Mouse (Mus musculus): Measurements from ENCODE around the gene Mllt3.

Mllt3 gene

DNA sequence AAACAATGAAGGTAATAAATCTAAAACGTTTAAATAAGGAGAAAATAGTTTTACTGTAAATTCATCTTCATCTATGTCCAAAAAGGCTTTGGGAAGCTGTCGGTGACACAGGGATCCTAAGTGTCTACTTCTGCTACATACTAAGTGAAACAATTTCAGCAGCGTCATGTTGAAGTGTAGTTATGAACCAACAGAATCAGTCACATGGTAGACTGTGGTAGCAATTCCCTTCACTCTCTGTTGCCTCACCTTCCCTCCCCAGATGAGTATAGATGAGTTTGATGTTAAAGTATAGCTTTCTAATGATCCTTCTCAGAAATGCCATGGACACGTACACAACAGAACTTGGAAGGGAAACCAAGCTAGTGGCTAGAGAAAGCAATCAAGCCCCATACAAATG is 79.9 kb downstream of the Mllt3 start:
- DNase-seq (ENCODE audit: low spot score in 2 of 2), result no peak

- no peak for DNase-seq (ENCODE audit: low spot score in 2 of 2)
These were observed 83.7 kb downstream of the Mllt3 start for GRCm38 (mm10) chr4:87949451-87949850.

GRCm38 (mm10) chr4:87944320-87944719 is 88.8 kb downstream of the Mllt3 start:
- DNase-seq (ENCODE audit: low spot score in 2 of 2), result no peak

- no peak for DNase-seq (ENCODE audit: low spot score in 2 of 2)
These were observed 90.2 kb downstream of the Mllt3 start for GRCm38 (mm10) chr4:87942921-87943403.

DNA sequence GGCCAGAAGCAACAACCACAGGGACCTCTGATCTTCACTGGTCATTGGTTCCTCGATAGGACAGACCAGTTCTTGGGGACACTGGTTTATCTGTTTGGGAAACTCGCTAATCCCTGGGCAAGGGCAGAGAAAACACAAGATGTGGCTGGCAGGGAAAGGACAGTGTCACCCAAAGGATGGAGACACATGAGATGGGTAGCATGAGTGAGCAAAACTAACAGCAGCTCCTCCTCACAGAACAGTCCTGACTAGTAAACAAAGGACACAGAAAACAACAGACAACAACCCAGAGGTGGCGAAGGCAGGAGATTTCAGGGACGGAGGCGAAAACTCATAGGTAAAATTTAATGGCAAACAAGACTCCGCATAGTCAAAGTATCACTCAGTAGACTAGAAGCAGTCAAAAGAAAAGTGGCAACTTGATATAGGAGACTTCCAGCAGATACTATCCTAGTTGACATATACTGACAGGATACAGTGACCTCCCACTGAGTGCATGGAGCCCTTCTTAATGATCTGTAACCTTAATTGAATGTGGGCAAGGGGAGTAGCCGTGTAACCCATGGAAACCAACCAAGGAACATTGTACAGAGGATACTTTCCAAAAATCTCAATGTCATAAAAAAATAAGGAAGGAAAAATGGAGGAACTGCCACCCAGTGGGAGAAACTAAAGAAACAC is 93.5 kb downstream of the Mllt3 start:
- DNase-seq (ENCODE audit: low spot score in 2 of 2), result no peak

DNA sequence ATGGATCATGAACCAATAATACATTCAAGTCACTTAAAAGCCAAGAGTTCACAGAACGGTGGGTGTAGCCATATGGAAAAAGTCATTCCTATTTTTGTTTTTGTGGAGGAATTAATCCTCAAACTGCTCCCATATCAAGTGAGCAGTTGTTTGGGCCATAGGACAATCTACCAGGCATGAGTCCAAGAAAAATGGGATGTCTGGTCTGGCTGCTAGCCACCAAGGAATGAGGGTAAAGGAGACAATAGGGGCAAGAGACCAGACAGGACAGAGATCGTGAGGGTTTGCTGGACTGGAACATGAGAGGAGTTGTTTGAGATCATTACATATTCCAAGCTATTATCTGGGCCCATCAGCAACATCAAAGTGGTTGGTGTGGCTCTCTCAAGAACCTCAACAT is 96.8 kb downstream of the Mllt3 start:
- no peak for DNase-seq (ENCODE audit: low spot score in 2 of 2)

DNA sequence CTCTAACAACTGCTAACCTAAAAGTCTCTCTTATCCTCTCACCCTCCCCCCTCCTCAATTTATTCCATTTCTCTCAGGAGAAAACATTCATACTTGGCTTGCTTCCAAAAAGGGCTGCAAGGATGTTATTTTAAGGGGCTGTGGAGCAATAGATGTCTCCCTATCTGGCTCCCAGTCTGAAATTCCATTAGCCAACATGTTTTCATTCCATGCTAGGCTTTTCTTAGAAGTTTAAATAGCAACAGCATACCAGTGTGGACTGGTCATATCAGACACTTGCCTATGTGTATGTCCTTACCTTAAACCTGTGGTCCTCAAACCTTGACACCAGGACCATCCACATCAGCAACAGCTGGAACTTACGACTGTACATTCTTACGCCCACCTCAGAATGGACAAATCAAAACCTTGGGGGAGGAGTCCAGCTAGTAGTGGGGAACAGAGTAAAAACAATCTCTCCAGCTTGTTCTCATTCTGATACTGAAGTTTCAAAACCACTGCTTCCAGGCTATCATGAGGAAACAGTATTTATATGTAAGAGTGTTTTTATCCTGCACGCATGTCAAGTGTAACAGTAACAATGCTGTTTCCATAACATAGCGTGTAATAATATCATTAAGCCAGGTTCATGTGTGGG is 99.3 kb downstream of the Mllt3 start:
- DNase-seq (ENCODE audit: low spot score in 2 of 2), result no peak

DNA sequence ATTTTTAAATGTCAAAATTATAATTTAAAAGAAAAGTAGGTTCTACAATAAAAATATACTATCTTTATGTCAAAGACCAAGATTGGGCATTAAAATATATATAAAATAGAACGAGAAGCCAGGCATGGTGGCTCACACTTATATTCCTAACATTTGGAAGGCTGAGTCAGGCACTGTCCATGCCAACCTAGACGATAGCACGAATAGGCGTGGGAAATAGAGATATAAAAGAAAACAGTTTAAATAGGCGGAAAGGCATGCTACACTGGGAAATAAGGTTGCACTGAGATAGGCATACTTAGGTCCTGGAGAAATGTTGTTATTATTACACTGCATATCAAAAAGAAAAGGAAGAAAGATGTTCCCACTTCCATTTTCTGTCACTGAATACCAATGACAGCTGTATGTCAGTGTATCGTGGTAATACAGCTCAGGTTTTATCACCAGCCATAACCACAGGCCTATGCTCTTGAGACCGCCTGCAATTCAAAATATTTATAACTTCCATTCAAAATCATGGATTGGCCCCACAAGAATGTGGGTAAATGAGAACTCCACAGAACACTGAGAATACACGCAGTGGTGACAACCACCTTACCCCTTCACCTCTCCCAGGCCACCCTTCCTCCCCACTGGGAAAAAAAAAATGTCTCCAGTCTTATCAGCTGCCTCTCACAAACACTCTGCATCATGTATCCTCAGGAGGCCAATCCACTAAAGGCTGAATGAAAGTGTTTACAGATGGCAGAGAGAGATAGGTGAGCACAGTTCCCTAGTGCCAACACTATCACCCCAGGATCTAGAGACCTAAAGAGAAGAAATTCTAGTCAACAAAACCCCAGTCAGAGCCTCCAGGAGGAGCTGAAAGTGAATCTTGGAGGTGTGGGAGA is 102.6 kb downstream of the Mllt3 start:
- DNase-seq (ENCODE audit: low spot score in 2 of 2), result no peak

- DNase-seq (ENCODE audit: low spot score in 2 of 2), result no peak
These were observed 104.5 kb downstream of the Mllt3 start for GRCm38 (mm10) chr4:87928603-87929199.

- DNase-seq (ENCODE audit: low spot score in 2 of 2), result no peak
These were observed 105.8 kb downstream of the Mllt3 start for GRCm38 (mm10) chr4:87927354-87927753.

- no peak for DNase-seq (ENCODE audit: low spot score in 2 of 2)
These were observed 112.5 kb downstream of the Mllt3 start for GRCm38 (mm10) chr4:87920664-87921063.

DNA sequence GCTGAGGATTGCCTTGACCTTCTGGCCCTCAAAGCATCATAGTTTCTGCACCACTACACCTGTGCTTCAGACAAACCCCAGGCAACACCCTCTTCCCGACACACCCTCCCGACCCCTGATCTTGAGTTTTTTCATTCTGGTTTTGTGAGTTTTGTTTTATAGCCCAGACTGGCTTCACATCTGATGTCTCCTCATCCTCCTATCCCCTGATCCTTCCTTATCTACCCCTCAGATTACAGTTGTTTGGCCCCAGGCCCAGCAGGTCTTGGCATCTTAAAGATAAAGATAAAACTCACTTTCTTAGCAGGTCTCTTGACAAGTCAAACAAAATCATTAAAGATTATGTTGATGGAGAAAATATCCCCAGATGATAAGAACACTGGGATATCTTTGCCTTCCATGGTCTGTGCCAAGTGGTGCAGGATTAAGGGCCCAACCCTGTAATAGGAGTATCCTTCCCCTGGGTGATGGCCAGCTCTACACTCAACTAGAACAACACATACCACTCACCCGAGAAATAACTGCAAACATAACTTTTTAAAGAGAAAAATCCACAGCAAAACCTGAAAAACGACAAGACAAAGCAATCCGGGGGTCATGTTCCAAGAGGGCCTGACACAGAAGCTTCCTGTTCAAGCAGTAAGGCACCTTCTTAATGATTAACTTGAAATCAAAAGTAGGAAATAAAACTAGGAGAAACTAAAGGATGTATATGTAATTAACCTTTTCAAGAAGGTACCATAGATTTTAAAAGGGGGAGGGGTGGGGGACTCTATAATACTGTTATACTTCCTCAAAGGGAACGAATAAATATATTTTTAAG is 121.8 kb downstream of the Mllt3 start:
- no peak for DNase-seq (ENCODE audit: low spot score in 2 of 2)

DNA sequence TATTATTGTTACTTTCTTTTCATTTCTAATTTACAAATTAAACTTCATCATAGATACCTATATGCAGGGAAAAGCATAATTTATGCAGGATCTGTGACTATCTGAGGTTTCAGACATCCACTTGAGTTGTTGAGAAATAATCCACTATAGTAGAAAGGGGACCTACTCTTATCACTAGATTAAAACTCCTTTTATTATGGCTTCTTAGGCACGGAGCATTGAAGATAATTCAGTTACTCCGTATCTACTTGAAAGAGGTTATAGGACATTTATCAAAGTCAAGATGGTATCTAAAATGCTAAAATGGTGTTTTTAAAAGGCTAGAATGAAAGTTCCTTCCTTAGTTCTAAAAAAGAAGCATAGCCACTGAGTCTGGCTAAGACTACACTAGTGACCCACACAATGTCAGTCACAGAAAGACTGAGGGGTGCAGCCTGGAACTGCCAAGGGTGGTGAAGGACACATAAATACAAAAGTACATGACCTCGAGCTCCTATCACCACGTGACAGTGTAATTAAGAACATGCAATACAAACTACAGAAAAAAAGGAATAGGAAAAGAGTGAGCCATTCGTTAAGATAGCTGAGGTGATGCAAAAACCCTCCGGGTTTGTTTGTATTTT is 127.9 kb downstream of the Mllt3 start:
- DNase-seq (ENCODE audit: low spot score in 2 of 2), result no peak

- no peak for DNase-seq (ENCODE audit: low spot score in 2 of 2)
These were observed 128.4 kb downstream of the Mllt3 start for GRCm38 (mm10) chr4:87904722-87905121.

GRCm38 (mm10) chr4:87902584-87902983 is 130.6 kb downstream of the Mllt3 start:
- DNase-seq (ENCODE audit: low spot score in 2 of 2), result no peak

DNA sequence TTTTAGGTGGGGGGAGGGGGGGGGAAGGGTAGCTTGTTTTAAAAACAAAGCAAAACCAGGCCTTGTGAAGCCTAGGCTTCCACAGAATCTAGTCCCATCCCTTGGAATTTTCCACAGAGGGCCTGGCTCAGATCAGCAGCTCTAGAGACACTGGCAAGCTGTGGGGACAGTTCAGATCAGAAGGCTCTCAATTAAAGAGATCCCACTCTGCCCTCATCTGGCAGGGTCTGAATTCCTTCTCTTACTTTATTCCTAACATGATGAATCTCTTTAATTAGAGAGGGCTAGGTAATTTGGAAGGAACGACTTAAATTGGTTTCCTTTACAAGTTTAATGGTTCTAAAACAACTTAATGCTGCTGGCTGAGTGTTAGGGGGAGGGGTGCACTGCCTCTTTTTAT is 132.0 kb downstream of the Mllt3 start:
- no peak for DNase-seq (ENCODE audit: low spot score in 2 of 2)

- DNase-seq (ENCODE audit: low spot score in 2 of 2), result no peak
These were observed 139.7 kb downstream of the Mllt3 start for GRCm38 (mm10) chr4:87893498-87893897.

- no peak for DNase-seq (ENCODE audit: low spot score in 2 of 2)
These were observed 140.2 kb downstream of the Mllt3 start for GRCm38 (mm10) chr4:87893012-87893411.

- peak in 1 of 2 experiments; percentile 43 for DNase-seq (ENCODE audit: low spot score in 2 of 2)
These were observed 149.8 kb downstream of the Mllt3 start for GRCm38 (mm10) chr4:87883225-87883875.

DNA sequence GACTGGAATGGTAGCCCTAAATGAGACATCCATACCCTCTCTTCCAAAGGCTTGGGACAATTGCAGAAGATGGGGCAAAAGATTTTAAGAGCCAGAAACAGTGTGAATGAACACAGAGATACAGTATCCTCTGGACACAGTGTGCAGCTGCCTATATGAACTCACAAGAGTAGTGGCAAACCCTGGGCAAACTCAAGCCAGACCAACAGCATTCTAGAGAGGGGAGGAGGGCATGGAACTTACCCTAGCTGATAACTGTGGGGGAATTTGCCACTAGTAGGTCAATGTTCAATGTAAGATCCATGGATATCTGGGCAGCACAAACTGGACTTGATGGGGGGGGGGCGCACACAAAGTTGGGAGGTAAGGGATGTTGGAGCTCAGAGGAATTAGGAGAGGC is 151.2 kb downstream of the Mllt3 start:
- DNase-seq (ENCODE audit: low spot score in 2 of 2), result no peak

Data from frontal cortex, postnatal 36 days (tissue).